Mouse (Mus musculus) forebrain, embryonic 11.5 days (tissue): ENCODE results near the gene Asah2. TPM values are rescaled to one million over a fixed set of nuclear protein-coding genes. Genes with fewer than 3 reads are reported as not detected.
A peak's percentile ranks its signal among the peaks of the same experiment; 100 is the strongest.

Source experiments
- ATAC-seq: fragments of 200-750 bp; cut with Nextera tagmentation; replicated peaks from 2 replicates; pipeline ENCODE4 v1.8.0; 2017; ENCODE audit warnings: moderate TSS enrichment; ENCODE audit not compliant: low FRiP score
- DNase-seq: peaks from one replicate; pipeline ENCODE4 v3.0.0-alpha.2; 2017; ENCODE audit warnings: low spot score
- H3K27ac ChIP-seq: fragments of 300-500 bp; sonication (generic); 2 replicates; pipeline ENCODE4 v1.5.1; 2014; ENCODE audit warnings: low read depth, low read length
- H3K27me3 ChIP-seq: fragments of 300-500 bp; sonication (generic); 2 replicates; pipeline ENCODE4 v1.6.1; 2014; ENCODE audit warnings: mild to moderate bottlenecking, low read length, mixed read lengths; ENCODE audit not compliant: control insufficient read depth, insufficient read depth
- H3K36me3 ChIP-seq: fragments of 300-500 bp; sonication (generic); 2 replicates; pipeline ENCODE4 v1.6.1; 2014; ENCODE audit warnings: mild to moderate bottlenecking, low read length, moderate library complexity, mixed read lengths; ENCODE audit not compliant: control insufficient read depth, insufficient read depth
- H3K4me1 ChIP-seq: fragments of 300-500 bp; sonication (generic); replicated peaks from 2 replicates; pipeline ENCODE4 v1.6.1; 2014; ENCODE audit warnings: low read length, mixed read lengths; ENCODE audit not compliant: control insufficient read depth, insufficient read depth
- H3K4me2 ChIP-seq: fragments of 300-500 bp; sonication (generic); 2 replicates; pipeline ENCODE4 v1.6.1; 2014; ENCODE audit warnings: low read depth, mild to moderate bottlenecking, low read length, moderate library complexity, mixed read lengths; ENCODE audit not compliant: severe bottlenecking
- H3K4me3 ChIP-seq: fragments of 300-500 bp; sonication (generic); 2 replicates; pipeline ENCODE4 v1.5.1; 2014; ENCODE audit warnings: low read depth, low read length
- H3K9ac ChIP-seq: fragments of 300-500 bp; sonication (generic); 2 replicates; pipeline ENCODE4 v1.6.1; 2014; ENCODE audit warnings: low read length
- H3K9me3 ChIP-seq: fragments of 300-500 bp; sonication (generic); 2 replicates; pipeline ENCODE4 v1.6.1; 2016; ENCODE audit warnings: low read length, mixed read lengths; ENCODE audit not compliant: control insufficient read depth
- WGBS: fragments of 180-500 bp; shearing (Covaris S2); extraction: QIAGEN DNeasy Blood & Tissue Kit; methylation state at CpG from one replicate; pipeline ENCODE4 v1.1.7; 2014; 5-methylcytosine and 5-hydroxymethylcytosine counted together
- polyA plus RNA-seq: library from polyadenylated mRNA; unstranded; fragments of >200 nt; fragmentation: Nextera tagmentation; extraction: Ambion mirVana; gene quantifications from 2 replicates; pipeline ENCODE4 v1.2.1, GENCODE M21; 2014

Gene Asah2
- polyA plus RNA-seq, 1 experiment from 2014 or later, result 0.56 TPM

- 92% methylated on average over 3 of the region's 3 CpGs for WGBS
- no peaks in the 10 kb centered on the region for H3K4me1 ChIP-seq
- H3K27ac ChIP-seq, result no peak overlapping the region
- H3K4me3 ChIP-seq, result no peak overlapping the region
- no peak overlapping the region for H3K9ac ChIP-seq
- DNase-seq (no peak), ATAC-seq (no peak)
- H3K36me3 ChIP-seq, result no peaks in the 10 kb centered on the region
- H3K4me2 ChIP-seq, result no peak overlapping the region
- H3K27me3 ChIP-seq, result no peaks in the 10 kb centered on the region
- no peaks in the 10 kb centered on the region for H3K9me3 ChIP-seq
These were observed 111.1 kb downstream of the Asah2 start for GRCm38 (mm10) chr19:31996916-31997315.

DNA sequence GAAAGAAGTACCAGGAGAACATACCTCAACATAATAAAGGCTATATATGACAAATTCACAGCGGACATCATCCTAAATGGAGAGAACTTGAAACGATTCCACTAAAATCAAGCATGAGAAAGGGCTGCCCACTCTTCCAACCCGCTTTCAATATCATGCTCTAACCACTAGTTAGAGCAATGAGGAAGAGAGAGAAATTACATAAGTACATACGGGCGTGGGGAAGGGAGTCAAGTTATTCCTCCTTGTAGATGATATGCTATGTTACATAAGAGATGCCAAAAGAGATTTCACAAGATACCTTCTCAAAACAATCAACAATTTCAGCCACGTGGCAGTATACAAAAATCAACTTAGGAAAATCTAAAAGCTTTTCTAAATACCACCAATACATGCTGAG is 117.0 kb downstream of the Asah2 start:
- WGBS, result 90% methylated on average over 6 of the region's 6 CpGs

DNA sequence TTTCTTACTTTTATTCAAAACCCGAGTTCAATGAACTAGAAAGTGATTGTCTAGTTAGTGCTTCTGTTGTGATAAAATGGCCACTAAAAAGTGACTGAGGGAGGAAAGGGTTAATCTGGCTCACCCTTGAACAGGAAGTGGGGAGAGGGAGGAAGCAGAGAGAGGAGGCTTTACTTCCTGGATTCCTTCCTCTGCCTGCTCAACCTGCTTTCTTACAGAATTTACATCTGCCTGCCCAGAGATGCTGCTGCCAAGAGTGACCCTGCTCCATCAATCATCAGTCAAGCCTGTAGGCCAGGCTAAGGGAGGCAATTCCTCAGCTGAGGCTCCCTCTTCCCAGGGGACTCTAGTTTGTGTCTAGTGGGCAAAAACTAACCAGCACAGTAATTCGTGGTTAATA is 132.1 kb downstream of the Asah2 start:
- no peaks in the 10 kb centered on the region for H3K27me3 ChIP-seq
- no peak overlapping the region for H3K4me2 ChIP-seq
- H3K4me3 ChIP-seq, result no peak overlapping the region
- no peak overlapping the region for H3K9ac ChIP-seq
- no peaks in the 10 kb centered on the region for H3K4me1 ChIP-seq
- no peaks in the 10 kb centered on the region for H3K36me3 ChIP-seq
- H3K27ac ChIP-seq, result no peak overlapping the region
- no peaks in the 10 kb centered on the region for H3K9me3 ChIP-seq
- ATAC-seq (no peak), DNase-seq (no peak)
- WGBS, result 76% methylated on average over 2 of the region's 2 CpGs

More for the DNA sequence above, 117.0 kb downstream of the Asah2 start:
- no peak overlapping the region for H3K9ac ChIP-seq
- DNase-seq (no peak), ATAC-seq (no peak)
- H3K27me3 ChIP-seq, result no peaks in the 10 kb centered on the region
- H3K27ac ChIP-seq, result no peak overlapping the region
- no peaks in the 10 kb centered on the region for H3K4me1 ChIP-seq
- H3K4me3 ChIP-seq, result no peak overlapping the region
- no peak overlapping the region for H3K4me2 ChIP-seq
- no peaks in the 10 kb centered on the region for H3K36me3 ChIP-seq
- no peaks in the 10 kb centered on the region for H3K9me3 ChIP-seq

DNA sequence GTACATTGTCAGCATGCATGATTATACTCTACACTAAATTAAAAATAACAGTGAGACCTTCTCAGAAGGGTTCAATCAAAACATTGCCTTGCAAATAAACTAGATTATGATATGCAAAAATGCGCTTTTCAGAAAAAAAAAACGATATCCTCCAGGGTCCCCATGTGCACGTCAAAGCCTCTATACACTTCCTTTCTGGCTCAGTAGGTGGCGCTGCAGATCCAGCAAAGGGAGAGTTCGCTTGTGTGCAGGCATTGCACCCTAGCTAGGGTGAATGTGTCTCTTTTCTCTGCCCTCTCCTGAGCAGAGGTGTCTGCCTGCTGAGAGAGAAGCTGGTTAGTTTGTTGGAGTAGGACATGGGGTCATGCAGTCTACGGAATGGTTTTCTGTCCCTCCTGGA is 136.0 kb downstream of the Asah2 start:
- WGBS, result 15% methylated on average over 6 of the region's 6 CpGs
- ATAC-seq (peak; percentile 83), DNase-seq (peak; percentile 88)
- Histone ChIP-seq H3K9ac (no peak overlapping the region), H3K4me1 (no peaks in the 10 kb centered on the region), H3K4me2 (no peak overlapping the region), H3K27me3 (no peaks in the 10 kb centered on the region), H3K9me3 (no peaks in the 10 kb centered on the region), H3K4me3 (no peak overlapping the region), H3K36me3 (no peaks in the 10 kb centered on the region), H3K27ac (no peak overlapping the region)

GRCm38 (mm10) chr19:31971405-31971804 is 136.6 kb downstream of the Asah2 start:
- ATAC-seq, result no peak

GRCm38 (mm10) chr19:31967933-31968532 is 140.0 kb downstream of the Asah2 start:
- Histone ChIP-seq H3K4me1 (no peaks in the 10 kb centered on the region), H3K4me3 (no peak overlapping the region), H3K4me2 (no peak overlapping the region), H3K27ac (no peak overlapping the region), H3K9me3 (no peaks in the 10 kb centered on the region), H3K9ac (no peak overlapping the region), H3K27me3 (no peaks in the 10 kb centered on the region), H3K36me3 (no peaks in the 10 kb centered on the region)
- ATAC-seq (no peak), DNase-seq (no peak)
- 79% methylated on average over 5 of the region's 5 CpGs for WGBS

More at GRCm38 (mm10) chr19:31971405-31971804, 136.6 kb downstream of the Asah2 start:
- WGBS, result 63% methylated on average over 3 of the region's 3 CpGs
- H3K9ac ChIP-seq, result no peak overlapping the region
- no peak overlapping the region for H3K4me2 ChIP-seq
- H3K27me3 ChIP-seq, result no peaks in the 10 kb centered on the region
- no peak overlapping the region for H3K4me3 ChIP-seq
- no peaks in the 10 kb centered on the region for H3K4me1 ChIP-seq
- H3K27ac ChIP-seq, result no peak overlapping the region
- no peaks in the 10 kb centered on the region for H3K9me3 ChIP-seq
- no peak for DNase-seq
- H3K36me3 ChIP-seq, result no peaks in the 10 kb centered on the region

DNA sequence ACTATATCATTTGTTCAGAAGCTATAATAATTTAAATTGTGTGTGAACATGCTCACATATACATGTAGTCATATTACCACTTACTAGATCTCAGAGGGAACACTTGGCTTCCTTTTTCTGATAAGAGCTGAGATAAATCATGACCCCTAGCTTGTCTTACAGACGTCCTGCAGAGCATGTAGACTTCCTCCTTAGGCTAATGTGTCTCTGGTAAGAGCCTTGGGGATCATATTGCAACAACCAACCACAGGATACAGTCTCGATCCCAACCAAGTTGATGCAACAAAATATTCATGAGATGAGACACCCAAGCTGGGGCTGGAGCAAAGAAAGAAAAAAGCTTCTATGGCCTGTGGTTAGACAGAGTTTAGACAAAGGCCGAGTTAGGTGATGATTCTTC is 144.9 kb downstream of the Asah2 start:
- H3K27me3 ChIP-seq, result no peaks in the 10 kb centered on the region
- no peaks in the 10 kb centered on the region for H3K9me3 ChIP-seq
- ATAC-seq (no peak), DNase-seq (no peak)
- no peaks in the 10 kb centered on the region for H3K36me3 ChIP-seq
- no peak overlapping the region for H3K9ac ChIP-seq
- no peaks in the 10 kb centered on the region for H3K4me1 ChIP-seq
- H3K4me2 ChIP-seq, result no peak overlapping the region
- 64% methylated on average over 3 of the region's 3 CpGs for WGBS
- no peak overlapping the region for H3K4me3 ChIP-seq
- no peak overlapping the region for H3K27ac ChIP-seq

DNA sequence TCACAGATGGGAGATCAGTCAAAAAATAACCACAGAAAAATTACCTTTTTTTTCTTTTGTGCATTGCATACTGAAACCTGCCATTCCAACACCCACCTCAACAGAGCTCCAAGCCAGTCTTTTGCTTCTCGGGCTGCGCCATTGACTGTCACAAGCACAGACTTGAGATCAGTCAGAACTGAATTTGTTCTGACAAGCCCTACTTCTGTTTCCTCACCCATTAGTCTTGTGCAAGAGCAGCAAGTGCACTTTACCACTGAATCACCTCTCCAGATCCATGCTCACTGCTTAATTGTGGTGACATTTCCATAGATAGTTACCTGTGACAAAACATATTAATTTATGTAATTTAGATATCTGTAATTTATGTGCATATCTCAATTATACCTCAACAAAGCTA is 147.6 kb downstream of the Asah2 start:
- Histone ChIP-seq H3K9ac (no peak overlapping the region), H3K36me3 (no peaks in the 10 kb centered on the region), H3K9me3 (no peaks in the 10 kb centered on the region), H3K27me3 (no peaks in the 10 kb centered on the region), H3K4me2 (no peak overlapping the region), H3K4me3 (no peak overlapping the region), H3K27ac (no peak overlapping the region), H3K4me1 (no peaks in the 10 kb centered on the region)
- ATAC-seq (no peak), DNase-seq (no peak)
- WGBS, result 95% methylated on average over 2 of the region's 2 CpGs

DNA sequence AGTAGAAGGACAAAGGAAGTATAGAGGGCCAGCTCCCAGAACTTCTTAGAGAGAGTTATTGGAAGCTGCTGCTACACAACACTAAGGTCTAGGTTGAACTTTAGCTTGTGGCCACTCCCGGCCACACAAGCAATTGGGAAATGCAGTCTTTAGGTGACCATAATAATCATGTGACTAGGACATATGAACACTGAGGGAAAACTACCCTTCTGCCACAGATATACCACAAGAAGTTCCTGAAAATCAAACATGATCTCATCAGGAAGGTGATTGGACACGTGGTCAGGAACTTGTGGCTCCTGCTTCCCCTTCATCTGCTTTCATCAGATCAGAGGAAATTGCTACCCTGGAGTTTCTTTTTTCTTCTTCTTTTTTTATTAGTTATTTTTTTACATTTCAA is 151.7 kb downstream of the Asah2 start:
- ATAC-seq, result no peak
- Histone ChIP-seq H3K9ac (no peak overlapping the region), H3K27me3 (no peaks in the 10 kb centered on the region), H3K9me3 (no peaks in the 10 kb centered on the region), H3K4me2 (no peak overlapping the region), H3K27ac (no peak overlapping the region), H3K36me3 (no peaks in the 10 kb centered on the region), H3K4me1 (no peaks in the 10 kb centered on the region), H3K4me3 (no peak overlapping the region)
- no peak for DNase-seq
- 83% methylated on average over 2 of the region's 2 CpGs for WGBS
